Mouse (Mus musculus): ENCODE measurements at regions not wholly inside any gene's neighbourhood (a gene's known extent, or its start where the extent isn't known, plus 50 kb on each side); places are given as distances from the start of the nearest gene placed in this dataset.

DNA sequence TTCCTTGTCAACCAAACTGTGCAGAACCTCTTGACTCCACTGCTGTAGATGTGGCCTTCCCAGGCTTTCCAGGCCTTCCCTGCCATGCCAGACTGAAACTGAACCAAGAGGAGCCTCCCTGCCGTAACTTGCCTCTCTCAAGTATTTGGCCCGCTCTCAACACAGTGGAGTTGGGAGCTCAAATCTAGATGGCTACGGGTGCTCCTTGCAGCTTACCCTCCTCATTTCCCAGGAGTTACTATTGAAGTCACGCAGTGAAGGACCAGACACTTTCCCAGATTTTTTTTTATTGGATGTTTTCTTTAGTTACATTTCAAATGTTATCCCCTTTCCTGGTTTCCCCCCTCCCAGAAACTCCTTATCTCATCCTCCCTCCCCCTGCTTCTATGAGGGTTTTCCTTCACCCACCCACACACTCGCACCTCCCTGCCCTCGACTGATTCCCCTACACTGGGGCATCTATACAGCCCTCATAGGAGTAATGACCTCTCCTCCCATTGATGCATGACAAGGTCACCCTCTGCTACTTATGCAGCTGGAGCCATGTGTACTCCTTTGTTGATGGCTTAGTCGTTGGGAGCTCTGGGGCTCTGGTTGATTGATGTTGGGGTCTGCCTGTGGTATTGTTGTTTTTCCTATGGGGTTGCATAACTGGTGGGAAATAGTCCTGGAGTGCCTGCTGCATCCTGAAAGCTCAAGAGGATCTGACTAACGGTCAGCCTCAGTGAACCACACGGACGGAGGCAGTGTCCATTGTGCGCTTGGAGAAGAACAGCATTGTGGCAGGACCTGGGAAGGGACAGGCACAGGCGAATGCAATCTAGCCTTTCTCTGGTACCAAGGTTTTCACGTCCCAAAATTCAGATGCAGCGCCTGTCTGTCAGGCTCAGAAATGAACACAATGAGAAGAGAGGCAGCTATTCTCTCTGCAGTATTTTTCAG lies 602.5 kb downstream of the Dok5 start:
- H3K4me3 ChIP-seq (ENCODE audit: low read depth, low read length) = no peak overlapping the region
- DNase-seq (ENCODE audit: low spot score) (peak; percentile 47), ATAC-seq (ENCODE audit: low FRiP score) (peak; percentile 88)
- H3K9me3 ChIP-seq (ENCODE audit: control insufficient read depth, low read length) = no peaks in the 10 kb centered on the region
- no peak overlapping the region; the same call in 1 of the 2 replicates for H3K9ac ChIP-seq (ENCODE audit: low read depth, low read length)
- 38% methylated on average over 14 of the region's 14 CpGs for WGBS
- H3K27ac ChIP-seq (ENCODE audit: low read depth, low read length) = peak overlapping the region; percentile 31
- H3K36me3 ChIP-seq (ENCODE audit: control insufficient read depth, insufficient read depth, low read length) = no peaks in the 10 kb centered on the region
- H3K4me2 ChIP-seq (replicated peaks; ENCODE audit: low read depth, low read length) = no peak overlapping the region
- H3K4me1 ChIP-seq (replicated peaks; ENCODE audit: control insufficient read depth, insufficient read depth, low read length) = no peaks in the 10 kb centered on the region; the same call in 1 of the 2 replicates
- no peaks in the 10 kb centered on the region for H3K27me3 ChIP-seq (ENCODE audit: control insufficient read depth, insufficient read depth, low read length)

GRCm38 (mm10) chr2:171332826-171333225 lies 601.2 kb downstream of the Dok5 start:
- H3K27ac ChIP-seq (ENCODE audit: low read depth, low read length) = no peak overlapping the region
- WGBS = 87% methylated on average over 8 of the region's 8 CpGs
- DNase-seq (ENCODE audit: low spot score) (no peak), ATAC-seq (ENCODE audit: low FRiP score) (no peak)
- no peak overlapping the region for H3K9ac ChIP-seq (ENCODE audit: low read depth, low read length)
- no peaks in the 10 kb centered on the region; the same call in 1 of the 2 replicates for H3K4me1 ChIP-seq (replicated peaks; ENCODE audit: control insufficient read depth, insufficient read depth, low read length)
- no peak overlapping the region for H3K4me2 ChIP-seq (replicated peaks; ENCODE audit: low read depth, low read length)
- H3K27me3 ChIP-seq (ENCODE audit: control insufficient read depth, insufficient read depth, low read length) = no peaks in the 10 kb centered on the region
- no peaks in the 10 kb centered on the region for H3K9me3 ChIP-seq (ENCODE audit: control insufficient read depth, low read length)
- no peaks in the 10 kb centered on the region for H3K36me3 ChIP-seq (ENCODE audit: control insufficient read depth, insufficient read depth, low read length)
- H3K4me3 ChIP-seq (ENCODE audit: low read depth, low read length) = no peak overlapping the region

DNA sequence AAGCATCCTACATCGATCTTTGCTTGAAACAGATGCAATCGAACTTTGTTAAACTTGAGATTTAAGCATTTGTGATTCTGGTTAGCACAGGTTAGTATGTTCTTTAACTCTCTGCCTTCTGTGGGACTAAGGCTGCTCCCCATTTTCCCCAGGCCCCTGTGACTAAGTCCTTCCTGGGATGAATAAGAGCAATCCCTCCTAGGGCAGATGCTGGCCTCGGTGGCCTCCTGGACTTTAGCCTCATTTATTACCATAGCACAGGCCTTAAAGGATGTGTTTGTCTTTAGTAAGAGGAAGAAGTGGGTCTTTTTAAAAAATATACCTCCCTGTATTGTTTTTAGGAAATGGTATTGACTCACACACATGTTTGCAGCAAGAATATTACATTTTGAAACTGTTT lies 599.9 kb downstream of the Dok5 start:
- Histone ChIP-seq H3K36me3 (ENCODE audit: control insufficient read depth, insufficient read depth, low read length) (no peaks in the 10 kb centered on the region), H3K9me3 (ENCODE audit: control insufficient read depth, low read length) (no peaks in the 10 kb centered on the region), H3K4me2 (replicated peaks; ENCODE audit: low read depth, low read length) (no peak overlapping the region), H3K27ac (ENCODE audit: low read depth, low read length) (no peak overlapping the region), H3K4me1 (replicated peaks; ENCODE audit: control insufficient read depth, insufficient read depth, low read length) (no peaks in the 10 kb centered on the region; the same call in 1 of the 2 replicates), H3K27me3 (ENCODE audit: control insufficient read depth, insufficient read depth, low read length) (no peaks in the 10 kb centered on the region), H3K4me3 (ENCODE audit: low read depth, low read length) (no peak overlapping the region), H3K9ac (ENCODE audit: low read depth, low read length) (no peak overlapping the region)
- no peak for DNase-seq (ENCODE audit: low spot score)
- WGBS = 92% methylated on average over 3 of the region's 3 CpGs
- ATAC-seq (ENCODE audit: low FRiP score) = no peak

- H3K4me3 ChIP-seq (ENCODE audit: low read depth, low read length) = no peak overlapping the region
- H3K27me3 ChIP-seq (ENCODE audit: control insufficient read depth, insufficient read depth, low read length) = no peaks in the 10 kb centered on the region
- ATAC-seq (ENCODE audit: low FRiP score) = no peak
- H3K9ac ChIP-seq (ENCODE audit: low read depth, low read length) = no peak overlapping the region
- no peaks in the 10 kb centered on the region for H3K4me1 ChIP-seq (replicated peaks; ENCODE audit: control insufficient read depth, insufficient read depth, low read length)
- no peak overlapping the region for H3K27ac ChIP-seq (ENCODE audit: low read depth, low read length)
- DNase-seq (ENCODE audit: low spot score) = no peak
- H3K36me3 ChIP-seq (ENCODE audit: control insufficient read depth, insufficient read depth, low read length) = no peaks in the 10 kb centered on the region
- no peak overlapping the region for H3K4me2 ChIP-seq (replicated peaks; ENCODE audit: low read depth, low read length)
- WGBS = 80% methylated on average over 3 of the region's 3 CpGs
- H3K9me3 ChIP-seq (ENCODE audit: control insufficient read depth, low read length) = no peaks in the 10 kb centered on the region
Measured at GRCm38 (mm10) chr2:171326909-171327308, 595.3 kb downstream of the Dok5 start.

DNA sequence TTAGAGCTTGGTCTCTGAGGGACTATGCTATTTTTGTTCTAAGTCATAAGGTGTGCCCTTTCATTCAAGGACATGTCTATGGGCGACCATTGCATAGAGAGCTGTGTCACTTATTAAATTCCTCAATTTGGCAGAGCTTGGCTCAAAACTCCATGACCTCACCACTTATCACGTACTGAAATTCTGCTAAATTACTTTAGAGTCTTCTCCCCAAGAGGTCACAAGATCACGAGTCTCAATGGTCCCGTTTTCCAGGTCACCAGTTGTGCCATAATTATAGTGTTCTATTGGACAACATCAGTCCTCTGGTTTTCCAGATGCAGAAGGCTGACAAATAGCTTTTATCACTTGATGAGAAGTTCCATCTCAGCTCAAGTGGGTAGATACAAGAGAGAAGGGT lies 576.9 kb downstream of the Dok5 start:
- 82% methylated on average over 4 of the region's 4 CpGs for WGBS
- ATAC-seq (ENCODE audit: low FRiP score) (no peak), DNase-seq (ENCODE audit: low spot score) (no peak)
- Histone ChIP-seq H3K4me1 (replicated peaks; ENCODE audit: control insufficient read depth, insufficient read depth, low read length) (no peaks in the 10 kb centered on the region), H3K4me2 (replicated peaks; ENCODE audit: low read depth, low read length) (no peak overlapping the region), H3K27ac (ENCODE audit: low read depth, low read length) (no peak overlapping the region), H3K27me3 (ENCODE audit: control insufficient read depth, insufficient read depth, low read length) (no peaks in the 10 kb centered on the region), H3K9ac (ENCODE audit: low read depth, low read length) (no peak overlapping the region), H3K36me3 (ENCODE audit: control insufficient read depth, insufficient read depth, low read length) (no peaks in the 10 kb centered on the region), H3K9me3 (ENCODE audit: control insufficient read depth, low read length) (no peaks in the 10 kb centered on the region), H3K4me3 (ENCODE audit: low read depth, low read length) (no peak overlapping the region)

DNA sequence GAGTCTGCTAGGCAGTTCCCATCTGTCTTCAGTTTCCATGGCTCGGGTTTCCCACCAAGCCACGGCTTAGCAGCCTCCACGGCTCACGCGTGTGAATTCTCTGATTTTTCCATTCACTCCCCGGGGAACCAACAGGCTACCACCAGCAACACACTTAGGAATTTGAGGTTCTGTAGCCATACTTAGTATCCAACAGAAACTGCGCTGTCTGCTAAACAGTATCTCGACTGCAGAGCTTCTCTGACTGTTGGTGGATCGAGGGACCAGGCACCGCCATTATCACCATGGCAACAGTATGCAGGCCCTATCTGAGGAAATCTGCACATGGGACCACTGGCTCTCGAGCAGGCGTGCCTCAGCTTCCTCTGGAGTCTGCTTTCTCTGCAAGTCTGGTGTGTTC lies 574.4 kb downstream of the Dok5 start:
- Histone ChIP-seq H3K36me3 (ENCODE audit: control insufficient read depth, insufficient read depth, low read length) (no peaks in the 10 kb centered on the region), H3K4me1 (replicated peaks; ENCODE audit: control insufficient read depth, insufficient read depth, low read length) (no peaks in the 10 kb centered on the region), H3K9ac (ENCODE audit: low read depth, low read length) (no peak overlapping the region), H3K4me3 (ENCODE audit: low read depth, low read length) (no peak overlapping the region), H3K27me3 (ENCODE audit: control insufficient read depth, insufficient read depth, low read length) (no peaks in the 10 kb centered on the region), H3K4me2 (replicated peaks; ENCODE audit: low read depth, low read length) (no peak overlapping the region), H3K27ac (ENCODE audit: low read depth, low read length) (no peak overlapping the region), H3K9me3 (ENCODE audit: control insufficient read depth, low read length) (no peaks in the 10 kb centered on the region)
- 52% methylated on average over 12 of the region's 12 CpGs for WGBS
- DNase-seq (ENCODE audit: low spot score) = peak; percentile 42
- ATAC-seq (ENCODE audit: low FRiP score) = peak; percentile 59; the same call in 1 of the 2 replicates

DNA sequence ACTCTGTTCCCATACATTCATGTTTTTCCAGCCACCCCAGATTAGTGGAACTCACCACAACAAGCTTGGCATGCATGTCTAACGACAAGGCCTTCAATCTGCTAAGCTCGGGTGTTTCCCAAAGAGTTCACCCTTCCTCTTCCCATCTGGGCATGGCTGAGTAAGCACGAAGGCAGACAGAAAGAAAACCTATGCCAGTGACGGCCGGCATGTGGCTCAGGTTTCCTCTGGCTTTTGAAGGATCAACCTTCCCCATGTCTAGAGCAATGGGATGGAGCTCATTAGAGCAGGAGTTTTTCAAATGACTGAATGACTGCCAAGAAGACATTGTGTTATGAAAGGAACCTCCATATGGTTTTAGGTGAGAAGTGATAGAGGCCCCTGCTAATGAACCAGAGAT lies 566.9 kb downstream of the Dok5 start:
- ATAC-seq (ENCODE audit: low FRiP score) = no peak
- Histone ChIP-seq H3K27me3 (ENCODE audit: control insufficient read depth, insufficient read depth, low read length) (no peaks in the 10 kb centered on the region), H3K4me3 (ENCODE audit: low read depth, low read length) (no peak overlapping the region), H3K4me1 (replicated peaks; ENCODE audit: control insufficient read depth, insufficient read depth, low read length) (no peaks in the 10 kb centered on the region), H3K27ac (ENCODE audit: low read depth, low read length) (no peak overlapping the region), H3K4me2 (replicated peaks; ENCODE audit: low read depth, low read length) (no peak overlapping the region), H3K9ac (ENCODE audit: low read depth, low read length) (no peak overlapping the region), H3K36me3 (ENCODE audit: control insufficient read depth, insufficient read depth, low read length) (no peaks in the 10 kb centered on the region), H3K9me3 (ENCODE audit: control insufficient read depth, low read length) (no peaks in the 10 kb centered on the region)
- 52% methylated on average over 5 of the region's 5 CpGs for WGBS
- DNase-seq (ENCODE audit: low spot score) = no peak

DNA sequence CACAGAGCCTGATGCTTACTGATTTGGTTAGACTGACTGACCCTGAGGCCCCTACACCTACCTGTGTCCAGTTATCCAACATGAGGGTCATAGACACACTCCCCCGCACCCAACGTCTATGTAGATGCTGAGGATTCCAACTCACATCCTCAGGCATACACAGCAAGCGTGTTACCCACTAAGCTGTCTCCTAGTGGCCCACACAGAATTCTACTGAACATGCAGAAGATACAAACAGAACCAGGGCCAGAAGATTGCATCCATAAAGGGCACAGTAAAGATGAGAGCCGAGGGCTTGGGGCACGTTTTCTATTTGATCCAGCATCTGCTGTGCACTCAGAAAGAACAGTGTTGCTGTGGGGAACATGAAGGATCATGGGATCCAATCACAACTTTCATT lies 564.0 kb downstream of the Dok5 start:
- no peaks in the 10 kb centered on the region for H3K4me1 ChIP-seq (replicated peaks; ENCODE audit: control insufficient read depth, insufficient read depth, low read length)
- no peak overlapping the region for H3K4me2 ChIP-seq (replicated peaks; ENCODE audit: low read depth, low read length)
- no peaks in the 10 kb centered on the region for H3K27me3 ChIP-seq (ENCODE audit: control insufficient read depth, insufficient read depth, low read length)
- no peaks in the 10 kb centered on the region for H3K9me3 ChIP-seq (ENCODE audit: control insufficient read depth, low read length)
- no peak for DNase-seq (ENCODE audit: low spot score)
- 90% methylated on average over 5 of the region's 5 CpGs for WGBS
- no peaks in the 10 kb centered on the region for H3K36me3 ChIP-seq (ENCODE audit: control insufficient read depth, insufficient read depth, low read length)
- no peak overlapping the region for H3K9ac ChIP-seq (ENCODE audit: low read depth, low read length)
- no peak overlapping the region for H3K27ac ChIP-seq (ENCODE audit: low read depth, low read length)
- no peak for ATAC-seq (ENCODE audit: low FRiP score)
- no peak overlapping the region for H3K4me3 ChIP-seq (ENCODE audit: low read depth, low read length)

DNA sequence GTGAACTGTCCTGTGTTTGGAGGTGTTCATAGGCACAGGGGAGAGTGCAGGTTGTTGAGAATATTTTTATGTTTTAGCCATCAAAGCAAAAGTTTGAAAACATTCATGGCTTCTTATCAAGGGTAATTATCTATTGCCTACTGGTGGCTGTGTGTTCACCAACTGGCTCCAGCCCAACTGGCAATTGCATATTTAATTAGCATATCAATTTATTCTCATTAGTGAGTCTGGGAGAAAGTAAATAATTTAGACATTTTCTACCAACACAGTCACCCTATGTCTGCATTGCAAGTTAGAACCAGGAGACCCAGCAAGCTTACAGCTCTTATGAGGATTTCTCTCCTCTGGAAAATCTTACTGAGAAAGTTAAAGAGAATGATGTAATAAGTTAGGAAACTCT lies 561.0 kb downstream of the Dok5 start:
- Histone ChIP-seq H3K9ac (ENCODE audit: low read depth, low read length) (no peak overlapping the region), H3K4me1 (replicated peaks; ENCODE audit: control insufficient read depth, insufficient read depth, low read length) (no peaks in the 10 kb centered on the region), H3K36me3 (ENCODE audit: control insufficient read depth, insufficient read depth, low read length) (no peaks in the 10 kb centered on the region), H3K4me3 (ENCODE audit: low read depth, low read length) (no peak overlapping the region), H3K4me2 (replicated peaks; ENCODE audit: low read depth, low read length) (no peak overlapping the region), H3K27me3 (ENCODE audit: control insufficient read depth, insufficient read depth, low read length) (no peaks in the 10 kb centered on the region), H3K9me3 (ENCODE audit: control insufficient read depth, low read length) (no peaks in the 10 kb centered on the region), H3K27ac (ENCODE audit: low read depth, low read length) (no peak overlapping the region)
- ATAC-seq (ENCODE audit: low FRiP score) (no peak), DNase-seq (ENCODE audit: low spot score) (no peak)
